Mouse (Mus musculus) neural tube, embryonic 14.5 days (tissue): ENCODE measurements at regions not wholly inside any gene's neighbourhood (a gene's known extent, or its start where the extent isn't known, plus 50 kb on each side); places are given as distances from the start of the nearest gene placed in this dataset.

ENCODE experiments used
- ATAC-seq: fragments of 200-750 bp; cut with Nextera tagmentation; 2 replicates; pipeline ENCODE4 v1.8.0; 2017; ENCODE audit warnings: low read depth, mild to moderate bottlenecking, moderate TSS enrichment, moderate library complexity
- H3K27ac ChIP-seq: fragments of 300-500 bp; sonication (generic); 2 replicates; pipeline ENCODE4 v1.5.1; 2014; ENCODE audit warnings: low read depth, mild to moderate bottlenecking, control low read depth, low read length, moderate library complexity, mixed read lengths
- H3K27me3 ChIP-seq: fragments of 300-500 bp; sonication (generic); 2 replicates; pipeline ENCODE4 v1.6.1; 2014; ENCODE audit warnings: low read length; ENCODE audit not compliant: control insufficient read depth, insufficient read depth
- H3K36me3 ChIP-seq: fragments of 300-500 bp; sonication (generic); 2 replicates; pipeline ENCODE4 v1.6.1; 2014; ENCODE audit warnings: low read length, mixed read lengths; ENCODE audit not compliant: control insufficient read depth, insufficient read depth
- H3K4me1 ChIP-seq: fragments of 300-500 bp; sonication (generic); 2 replicates; pipeline ENCODE4 v1.6.1; 2014; ENCODE audit warnings: low read length; ENCODE audit not compliant: control insufficient read depth, insufficient read depth
- H3K4me2 ChIP-seq: fragments of 300-500 bp; sonication (generic); 2 replicates; pipeline ENCODE4 v1.6.1; 2014; ENCODE audit warnings: mild to moderate bottlenecking, low read depth, low read length, control low read depth
- H3K4me3 ChIP-seq: fragments of 300-500 bp; sonication (generic); 2 replicates; pipeline ENCODE4 v1.5.1; 2014; ENCODE audit warnings: low read depth, low read length, control low read depth, mixed read lengths
- H3K9ac ChIP-seq: fragments of 300-500 bp; sonication (generic); replicated peaks from 2 replicates; pipeline ENCODE4 v1.6.1; 2014; ENCODE audit warnings: low read depth, mild to moderate bottlenecking, control low read depth, low read length, mixed read lengths
- H3K9me3 ChIP-seq: fragments of 300-500 bp; sonication (generic); 2 replicates; pipeline ENCODE4 v1.6.1; 2016; ENCODE audit warnings: low read length; ENCODE audit not compliant: control insufficient read depth
- WGBS: fragments of 180-500 bp; shearing (Covaris S2); extraction: QIAGEN DNeasy Blood & Tissue Kit; methylation state at CpG from one replicate; pipeline ENCODE4 v1.1.7; 2014; 5-methylcytosine and 5-hydroxymethylcytosine counted together

DNA sequence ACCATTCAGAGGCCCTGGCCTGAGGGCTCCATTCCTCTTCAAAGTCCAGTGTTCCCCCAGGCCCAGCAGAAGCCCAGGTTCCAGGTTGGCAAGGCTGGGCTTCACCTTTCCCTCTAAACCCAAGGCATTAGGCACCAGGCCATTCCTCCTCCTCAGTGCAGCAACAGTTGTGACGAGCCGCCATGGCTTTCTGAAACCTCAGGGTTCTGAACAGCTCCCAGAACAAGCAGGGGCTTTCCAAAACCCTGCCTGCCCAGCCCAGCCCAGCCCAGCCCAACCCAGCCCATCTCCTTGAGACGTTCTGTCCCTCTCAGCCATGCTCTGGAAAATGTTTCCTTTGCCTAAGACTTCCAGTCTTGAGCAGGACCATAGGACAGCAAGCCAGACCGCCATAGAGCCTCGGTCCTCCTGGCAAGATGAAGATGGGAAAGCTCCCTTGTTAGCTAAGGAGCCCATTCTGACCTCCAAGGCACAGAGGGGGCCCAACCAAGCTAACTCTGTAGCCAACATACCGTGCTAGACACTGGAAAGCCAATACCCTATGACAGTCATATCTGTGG is 89.8 kb downstream of the Zfp36l2 start:
- Histone ChIP-seq H3K9me3 (no peaks in the 10 kb centered on the region), H3K27me3 (no peaks in the 10 kb centered on the region), H3K4me1 (peaks cover 6% of the 10 kb centered on the region; the same call in 1 of the 2 replicates), H3K4me2 (no peak overlapping the region), H3K27ac (no peak overlapping the region; the same call in 1 of the 2 replicates), H3K9ac (no peak overlapping the region), H3K36me3 (no peaks in the 10 kb centered on the region), H3K4me3 (no peak overlapping the region)
- 88% methylated on average over 6 of the region's 6 CpGs for WGBS
- ATAC-seq: no peak

DNA sequence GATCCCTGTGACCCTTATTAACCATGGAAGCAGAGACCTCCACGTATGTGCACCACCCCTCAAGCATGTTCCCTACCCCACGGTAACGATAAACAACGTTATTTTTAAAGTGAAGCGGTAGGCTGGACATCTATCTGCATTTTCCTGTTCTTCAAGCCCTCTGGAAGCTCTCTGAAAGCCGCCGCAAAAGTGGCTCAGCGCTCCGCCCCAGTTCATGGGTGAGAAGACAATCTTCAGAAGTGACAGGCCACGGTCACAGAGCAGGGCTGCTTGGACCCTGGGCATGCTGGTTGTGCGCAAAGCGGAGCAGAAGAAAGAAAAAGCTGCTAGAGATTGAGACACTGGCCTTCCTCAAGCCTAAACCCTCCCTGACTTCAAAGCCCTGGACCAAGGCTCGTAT is 90.5 kb downstream of the Zfp36l2 start:
- Histone ChIP-seq H3K9me3 (no peaks in the 10 kb centered on the region), H3K27ac (peak overlapping the region; percentile 79), H3K4me1 (peaks cover 6% of the 10 kb centered on the region; the same call in 1 of the 2 replicates), H3K36me3 (no peaks in the 10 kb centered on the region), H3K9ac (0 out of 2 replicates have a peak overlapping the region, but pooled peaks have one; percentile 53), H3K27me3 (no peaks in the 10 kb centered on the region), H3K4me2 (peak overlapping the region; percentile 56; the same call in 1 of the 2 replicates), H3K4me3 (no peak overlapping the region)
- ATAC-seq: 0 out of 2 replicates have a peak, but pooled peaks have one; percentile 7
- 54% methylated on average over 13 of the region's 13 CpGs for WGBS

DNA sequence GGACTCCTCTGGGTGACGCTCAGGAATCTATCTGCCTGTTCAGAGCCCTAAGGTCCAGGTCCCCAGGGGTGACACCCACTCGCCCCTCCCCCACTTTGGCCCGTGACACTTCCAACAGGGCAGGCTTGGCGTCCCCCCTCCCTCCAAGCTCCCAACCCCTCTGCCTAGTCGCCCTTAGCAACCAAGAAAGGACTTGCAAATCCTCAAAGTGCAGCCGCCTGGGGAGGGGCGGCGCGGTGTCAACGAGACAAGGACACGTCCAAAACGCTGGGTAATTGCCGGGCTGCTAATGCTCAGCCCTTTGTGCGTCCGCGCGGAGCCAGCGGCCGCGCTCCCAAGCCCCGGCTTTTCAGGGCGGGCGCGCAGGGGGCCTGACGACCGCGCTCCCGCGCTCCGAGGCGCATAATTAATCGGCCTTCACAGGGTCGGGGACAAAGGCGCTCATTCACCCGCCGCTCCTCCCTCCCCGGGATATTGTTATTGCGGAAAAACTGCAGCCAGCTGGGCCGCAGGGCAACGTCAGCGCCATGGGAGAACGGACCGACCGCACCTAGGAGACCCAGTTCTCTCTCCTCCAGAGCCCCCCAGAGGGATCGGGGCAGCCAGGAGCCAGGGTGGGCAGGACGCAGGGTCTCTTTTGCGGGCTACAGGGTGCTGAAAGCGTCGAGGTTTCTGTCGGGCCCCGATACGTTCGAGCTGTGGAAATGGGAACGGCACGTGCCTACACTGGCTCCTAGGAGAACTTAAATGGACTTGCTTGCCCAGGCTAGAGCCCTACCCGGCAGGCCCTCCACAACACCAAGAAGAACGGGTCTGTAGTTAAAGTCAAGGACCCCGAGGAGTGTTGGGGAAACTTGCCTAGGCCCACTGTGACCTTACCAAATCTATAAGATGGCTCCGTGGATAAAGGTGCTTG is 91.1 kb downstream of the Zfp36l2 start:
- WGBS: 1% methylated on average over 59 of the region's 59 CpGs
- Histone ChIP-seq H3K27me3 (no peaks in the 10 kb centered on the region), H3K4me3 (peak overlapping the region; percentile 34), H3K27ac (peak overlapping the region; percentile 79), H3K9me3 (no peaks in the 10 kb centered on the region), H3K9ac (peak overlapping the region; percentile 53), H3K4me1 (peaks cover 6% of the 10 kb centered on the region; the same call in 1 of the 2 replicates), H3K36me3 (no peaks in the 10 kb centered on the region), H3K4me2 (peak overlapping the region; percentile 56)
- ATAC-seq: peak; percentile 87

DNA sequence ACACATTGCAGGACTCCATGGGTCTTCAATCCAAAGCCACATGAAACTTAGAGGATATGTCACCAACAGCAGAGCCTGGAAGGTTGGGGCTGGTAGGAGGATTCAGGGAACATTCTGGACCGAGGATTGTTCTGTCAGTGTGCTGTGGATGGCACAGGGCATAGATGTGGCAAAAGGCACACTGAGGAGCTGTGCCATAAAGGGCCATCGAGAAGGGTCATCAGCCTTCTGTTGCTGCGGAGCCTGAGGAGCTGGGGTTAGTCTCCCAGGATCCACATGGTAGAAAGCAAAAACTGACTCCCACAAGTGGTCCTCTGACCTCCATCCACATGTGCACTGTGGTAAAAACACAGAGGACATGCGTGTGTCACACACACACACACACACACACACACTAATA is 91.9 kb downstream of the Zfp36l2 start:
- ATAC-seq: 0 out of 2 replicates have a peak, but pooled peaks have one; percentile 3
- Histone ChIP-seq H3K36me3 (no peaks in the 10 kb centered on the region), H3K9me3 (no peaks in the 10 kb centered on the region), H3K27ac (peak overlapping the region; percentile 79; the same call in 1 of the 2 replicates), H3K4me3 (no peak overlapping the region), H3K4me1 (peaks cover 6% of the 10 kb centered on the region; the same call in 1 of the 2 replicates), H3K27me3 (no peaks in the 10 kb centered on the region), H3K9ac (no peak overlapping the region; the same call in 1 of the 2 replicates), H3K4me2 (peak overlapping the region; percentile 56; the same call in 1 of the 2 replicates)
- WGBS: 7% methylated on average over 4 of the region's 4 CpGs

DNA sequence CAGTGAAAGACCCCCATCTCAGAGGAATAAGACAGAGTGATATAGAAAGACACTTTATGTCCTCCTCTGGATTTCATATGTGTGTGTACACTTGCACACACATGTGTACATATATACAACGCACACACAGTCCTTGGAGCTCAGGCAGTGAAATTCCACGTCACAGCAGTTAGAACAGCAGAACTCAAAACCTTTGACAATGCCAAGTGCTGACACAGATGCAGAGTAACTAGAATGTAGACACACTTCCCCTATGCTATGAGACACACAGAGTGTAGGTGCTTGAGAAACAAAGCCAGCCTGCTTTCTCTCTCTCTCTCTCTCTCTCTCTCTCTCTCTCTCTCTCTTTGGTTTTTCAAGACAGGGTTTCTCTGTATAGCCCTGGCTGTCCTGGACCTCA is 92.7 kb downstream of the Zfp36l2 start:
- peaks cover 6% of the 10 kb centered on the region; the same call in 1 of the 2 replicates for H3K4me1 ChIP-seq
- H3K27me3 ChIP-seq: no peaks in the 10 kb centered on the region
- H3K27ac ChIP-seq: no peak overlapping the region
- WGBS: 85% methylated on average over 2 of the region's 2 CpGs
- no peak overlapping the region for H3K9ac ChIP-seq
- no peak overlapping the region for H3K4me2 ChIP-seq
- H3K9me3 ChIP-seq: no peaks in the 10 kb centered on the region
- H3K36me3 ChIP-seq: no peaks in the 10 kb centered on the region
- no peak overlapping the region for H3K4me3 ChIP-seq
- no peak for ATAC-seq

DNA sequence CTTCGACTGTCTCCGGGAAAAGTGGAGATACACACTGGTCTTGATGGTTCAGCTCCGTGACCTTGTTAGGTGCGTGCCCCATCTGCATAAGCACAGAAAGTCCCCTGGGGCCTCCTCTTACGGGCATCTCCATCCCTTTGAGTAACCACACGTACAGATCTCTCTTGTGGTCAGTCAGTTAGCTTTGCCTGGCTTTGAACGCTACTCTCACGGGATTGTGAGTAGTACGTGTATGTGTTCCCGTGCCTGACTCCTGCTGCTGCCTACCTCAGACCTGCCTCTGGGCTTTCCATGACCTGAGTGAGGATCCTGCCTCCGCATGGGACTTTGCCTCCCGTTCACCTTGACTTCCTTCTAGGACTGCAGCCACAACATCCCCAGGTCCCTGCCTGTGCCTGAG is 101.4 kb downstream of the Zfp36l2 start:
- H3K36me3 ChIP-seq: no peaks in the 10 kb centered on the region
- peaks cover 10% of the 10 kb centered on the region for H3K4me1 ChIP-seq
- H3K9ac ChIP-seq: no peak overlapping the region
- no peaks in the 10 kb centered on the region for H3K9me3 ChIP-seq
- no peak overlapping the region for H3K4me2 ChIP-seq
- no peaks in the 10 kb centered on the region for H3K27me3 ChIP-seq
- 89% methylated on average over 12 of the region's 12 CpGs for WGBS
- H3K27ac ChIP-seq: no peak overlapping the region
- H3K4me3 ChIP-seq: no peak overlapping the region
- ATAC-seq: no peak

DNA sequence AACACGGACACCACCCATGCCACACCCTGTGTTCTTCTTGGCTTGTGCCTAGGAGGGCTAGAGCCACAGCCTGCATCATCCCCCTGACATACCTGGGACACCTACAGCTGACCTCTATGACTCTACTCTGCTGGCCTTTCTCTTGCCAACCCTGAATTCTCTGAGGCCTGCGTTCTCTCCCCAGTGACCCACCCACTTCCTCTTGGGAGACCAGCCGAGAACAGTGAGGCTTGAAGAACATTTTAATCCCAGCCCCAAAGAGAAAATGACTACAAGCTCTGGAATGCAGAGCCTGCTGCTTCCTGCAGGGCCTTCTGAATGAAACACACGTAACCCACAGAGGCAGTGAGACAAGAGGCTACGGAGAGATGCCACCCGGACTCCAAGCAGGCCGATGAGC is 102.0 kb downstream of the Zfp36l2 start:
- WGBS: 53% methylated on average over 7 of the region's 7 CpGs
- Histone ChIP-seq H3K9me3 (no peaks in the 10 kb centered on the region), H3K36me3 (no peaks in the 10 kb centered on the region), H3K27ac (no peak overlapping the region), H3K4me3 (no peak overlapping the region), H3K4me2 (no peak overlapping the region), H3K27me3 (no peaks in the 10 kb centered on the region), H3K9ac (no peak overlapping the region), H3K4me1 (peaks cover 10% of the 10 kb centered on the region)
- ATAC-seq: no peak

DNA sequence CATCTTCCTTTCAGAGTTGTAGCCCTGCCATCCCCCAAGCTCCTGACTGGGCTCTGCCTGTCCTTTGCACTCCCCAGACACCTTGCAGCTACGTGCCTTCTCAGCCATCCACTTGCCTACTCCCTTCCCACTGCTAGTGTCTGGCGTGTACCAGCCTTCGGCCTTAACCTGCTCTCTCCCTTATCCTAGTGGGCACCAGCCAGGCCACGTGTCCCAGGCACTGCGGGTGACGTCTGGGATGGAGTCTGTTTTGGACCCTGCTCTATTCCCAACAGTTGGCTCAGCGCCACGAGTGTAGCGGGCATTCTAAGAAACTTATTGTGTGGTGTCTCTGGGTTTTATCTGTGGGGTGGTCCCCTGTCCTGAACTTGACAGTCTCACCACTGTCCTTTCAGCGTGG is 102.5 kb downstream of the Zfp36l2 start:
- 60% methylated on average over 10 of the region's 10 CpGs for WGBS
- Histone ChIP-seq H3K9ac (no peak overlapping the region), H3K4me3 (no peak overlapping the region), H3K27me3 (no peaks in the 10 kb centered on the region), H3K4me2 (no peak overlapping the region), H3K27ac (no peak overlapping the region), H3K9me3 (no peaks in the 10 kb centered on the region), H3K36me3 (no peaks in the 10 kb centered on the region), H3K4me1 (peaks cover 10% of the 10 kb centered on the region)
- no peak for ATAC-seq
